Mouse (Mus musculus) lung, embryonic 16.5 days (tissue): ENCODE measurements around the gene Slit3. TPM values are rescaled to one million over a fixed set of nuclear protein-coding genes. Genes with fewer than 3 reads are reported as not detected.

Experiments used
- ATAC-seq: fragments of 200-750 bp; cut with Nextera tagmentation; 2 replicates; pipeline ENCODE4 v1.8.0; 2017; ENCODE audit warnings: low read depth, mild to moderate bottlenecking, moderate library complexity
- H3K27ac ChIP-seq: fragments of 300-500 bp; sonication (generic); 2 replicates; pipeline ENCODE4 v1.5.1; 2014; ENCODE audit warnings: mild to moderate bottlenecking, control low read depth, low read length
- H3K27me3 ChIP-seq: fragments of 300-500 bp; sonication (generic); 2 replicates; pipeline ENCODE4 v1.6.1; 2014; ENCODE audit warnings: low read depth, low read length, mixed read lengths; ENCODE audit not compliant: control insufficient read depth, insufficient read depth
- H3K36me3 ChIP-seq: fragments of 300-500 bp; sonication (generic); 2 replicates; pipeline ENCODE4 v1.6.1; 2014; ENCODE audit warnings: low read length; ENCODE audit not compliant: control insufficient read depth, insufficient read depth
- H3K4me1 ChIP-seq: fragments of 300-500 bp; sonication (generic); replicated peaks from 2 replicates; pipeline ENCODE4 v1.6.1; 2014; ENCODE audit warnings: low read length, mixed read lengths; ENCODE audit not compliant: control insufficient read depth, insufficient read depth
- H3K4me2 ChIP-seq: fragments of 300-500 bp; sonication (generic); 2 replicates; pipeline ENCODE4 v1.6.1; 2014; ENCODE audit warnings: low read depth, low read length, control low read depth
- H3K4me3 ChIP-seq: fragments of 300-500 bp; sonication (generic); 2 replicates; pipeline ENCODE4 v1.5.1; 2014; ENCODE audit warnings: mild to moderate bottlenecking, low read length, control low read depth
- H3K9ac ChIP-seq: fragments of 300-500 bp; sonication (generic); 2 replicates; pipeline ENCODE4 v1.6.1; 2014; ENCODE audit warnings: low read length, control low read depth
- H3K9me3 ChIP-seq: fragments of 300-500 bp; sonication (generic); 2 replicates; pipeline ENCODE4 v1.6.1; 2016; ENCODE audit warnings: low read length; ENCODE audit not compliant: control insufficient read depth
- WGBS: fragments of 180-500 bp; shearing (Covaris S2); extraction: QIAGEN DNeasy Blood & Tissue Kit; methylation state at CpG from one replicate; pipeline ENCODE4 v1.1.7; 2014; 5-methylcytosine and 5-hydroxymethylcytosine counted together
- polyA plus RNA-seq: library from polyadenylated mRNA; unstranded; fragments of >200 nt; fragmentation: Nextera tagmentation; extraction: Ambion mirVana; gene quantifications from 2 replicates; pipeline ENCODE4 v1.2.1, GENCODE M21; 2015

Slit3 gene
- polyA plus RNA-seq, 1 experiment from 2014 or later: 9.1 TPM

DNA sequence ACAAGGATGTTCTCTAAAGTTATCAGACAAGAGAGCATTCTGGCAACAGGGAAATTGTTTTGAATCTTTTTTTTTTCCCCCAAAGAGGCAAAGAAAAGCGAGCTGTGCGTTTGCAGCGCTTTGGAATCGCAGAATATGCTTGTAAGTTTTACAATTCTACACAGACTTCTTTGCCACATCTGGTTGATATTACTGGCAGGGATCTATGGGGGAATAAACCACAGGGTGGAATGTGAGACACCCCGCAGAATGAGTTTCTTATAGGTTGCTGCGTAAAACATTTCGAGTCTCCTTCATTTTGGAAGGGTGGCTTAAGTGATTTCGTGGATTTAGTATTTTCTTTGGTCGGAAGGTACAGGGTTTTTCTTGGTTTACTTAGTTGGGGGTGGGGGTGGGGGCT is 122.6 kb downstream of the Slit3 start:
- ATAC-seq: no peak
- Histone ChIP-seq H3K27ac (no peak overlapping the region), H3K4me2 (no peak overlapping the region), H3K4me3 (no peak overlapping the region), H3K36me3 (no peaks in the 10 kb centered on the region), H3K4me1 (no peaks in the 10 kb centered on the region; the same call in 1 of the 2 replicates), H3K27me3 (no peaks in the 10 kb centered on the region), H3K9me3 (no peaks in the 10 kb centered on the region), H3K9ac (no peak overlapping the region)
- 83% methylated on average over 9 of the region's 9 CpGs for WGBS

DNA sequence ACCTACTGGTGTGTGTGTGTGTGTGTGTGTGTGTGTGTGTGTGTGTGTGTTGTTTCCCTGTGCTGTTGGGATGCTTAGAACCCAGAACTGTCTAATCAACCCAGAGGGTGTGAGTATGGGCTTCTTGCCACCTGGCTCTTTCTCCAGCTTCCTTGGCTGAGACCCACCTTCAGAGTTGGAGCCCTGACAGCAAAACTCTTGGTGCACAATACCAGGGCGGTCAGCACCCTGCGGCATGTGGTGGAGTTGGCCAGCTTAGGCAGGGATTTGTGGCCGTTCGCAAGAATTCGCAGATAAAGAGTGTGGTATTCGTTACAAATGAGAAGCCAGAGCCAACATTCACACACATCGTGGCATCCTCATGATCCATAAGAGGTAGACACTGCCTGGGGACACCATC is 123.5 kb downstream of the Slit3 start:
- 0 out of 2 replicates have a peak, but pooled peaks have one; percentile 31 for ATAC-seq
- Histone ChIP-seq H3K36me3 (no peaks in the 10 kb centered on the region), H3K9ac (no peak overlapping the region), H3K27me3 (no peaks in the 10 kb centered on the region), H3K4me3 (no peak overlapping the region), H3K4me2 (no peak overlapping the region), H3K9me3 (no peaks in the 10 kb centered on the region), H3K4me1 (no peaks in the 10 kb centered on the region; the same call in 1 of the 2 replicates), H3K27ac (no peak overlapping the region)
- WGBS: 69% methylated on average over 7 of the region's 7 CpGs

GRCm38 (mm10) chr11:35246623-35247022 is 125.6 kb downstream of the Slit3 start:
- H3K36me3 ChIP-seq: no peaks in the 10 kb centered on the region
- H3K4me1 ChIP-seq: peaks cover 5% of the 10 kb centered on the region; the same call in 1 of the 2 replicates
- no peak overlapping the region for H3K9ac ChIP-seq
- H3K4me3 ChIP-seq: no peak overlapping the region
- no peak overlapping the region for H3K4me2 ChIP-seq
- ATAC-seq: no peak
- no peaks in the 10 kb centered on the region for H3K27me3 ChIP-seq
- no peak overlapping the region for H3K27ac ChIP-seq
- H3K9me3 ChIP-seq: no peaks in the 10 kb centered on the region
- 60% methylated on average over 3 of the region's 3 CpGs for WGBS

- no peak overlapping the region for H3K4me2 ChIP-seq
- H3K4me3 ChIP-seq: no peak overlapping the region
- H3K36me3 ChIP-seq: no peaks in the 10 kb centered on the region
- ATAC-seq: no peak
- WGBS: 62% methylated on average over 5 of the region's 5 CpGs
- peaks cover 6% of the 10 kb centered on the region; the same call in 1 of the 2 replicates for H3K4me1 ChIP-seq
- no peaks in the 10 kb centered on the region for H3K9me3 ChIP-seq
- H3K27ac ChIP-seq: no peak overlapping the region
- no peaks in the 10 kb centered on the region for H3K27me3 ChIP-seq
- no peak overlapping the region for H3K9ac ChIP-seq
Measured at GRCm38 (mm10) chr11:35248088-35248487, 127.1 kb downstream of the Slit3 start.

GRCm38 (mm10) chr11:35250871-35251418 is 129.9 kb downstream of the Slit3 start:
- Histone ChIP-seq H3K36me3 (no peaks in the 10 kb centered on the region), H3K27me3 (no peaks in the 10 kb centered on the region), H3K4me2 (no peak overlapping the region), H3K4me1 (peaks cover 6% of the 10 kb centered on the region; the same call in 1 of the 2 replicates), H3K9ac (no peak overlapping the region), H3K4me3 (no peak overlapping the region), H3K9me3 (no peaks in the 10 kb centered on the region), H3K27ac (no peak overlapping the region)
- WGBS: 25% methylated on average over 4 of the region's 4 CpGs
- no peak for ATAC-seq

DNA sequence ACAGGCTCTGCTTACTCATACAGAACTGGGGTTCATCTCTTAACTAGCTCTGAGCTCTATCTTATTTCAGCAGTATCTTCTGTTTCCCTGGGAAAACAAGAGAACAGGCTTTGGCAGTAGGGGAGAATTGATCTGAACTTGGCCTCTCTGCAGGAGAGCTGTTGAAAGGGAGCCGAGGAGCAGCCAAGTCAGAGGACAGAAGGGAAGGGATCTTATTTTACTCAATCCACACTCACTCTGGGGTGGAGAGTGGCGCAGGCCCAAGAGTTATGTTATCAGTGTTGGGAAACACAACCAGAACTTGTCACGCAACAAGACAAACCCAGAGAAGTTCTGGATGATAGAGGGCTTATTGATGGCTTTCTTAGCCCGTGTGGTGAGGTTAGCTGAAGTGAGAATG is 130.9 kb downstream of the Slit3 start:
- no peak overlapping the region for H3K4me2 ChIP-seq
- H3K4me1 ChIP-seq: peaks cover 6% of the 10 kb centered on the region; the same call in 1 of the 2 replicates
- 45% methylated on average over 4 of the region's 4 CpGs for WGBS
- no peaks in the 10 kb centered on the region for H3K27me3 ChIP-seq
- peak; percentile 85 for ATAC-seq
- no peak overlapping the region for H3K4me3 ChIP-seq
- no peak overlapping the region for H3K9ac ChIP-seq
- no peaks in the 10 kb centered on the region for H3K9me3 ChIP-seq
- no peaks in the 10 kb centered on the region for H3K36me3 ChIP-seq
- no peak overlapping the region for H3K27ac ChIP-seq

GRCm38 (mm10) chr11:35257351-35257750 is 136.3 kb downstream of the Slit3 start:
- Histone ChIP-seq H3K4me1 (peaks cover 8% of the 10 kb centered on the region), H3K27me3 (no peaks in the 10 kb centered on the region), H3K4me3 (no peak overlapping the region), H3K9ac (no peak overlapping the region), H3K27ac (no peak overlapping the region), H3K36me3 (no peaks in the 10 kb centered on the region), H3K9me3 (no peaks in the 10 kb centered on the region), H3K4me2 (no peak overlapping the region)
- 56% methylated on average over 6 of the region's 6 CpGs for WGBS
- no peak for ATAC-seq

DNA sequence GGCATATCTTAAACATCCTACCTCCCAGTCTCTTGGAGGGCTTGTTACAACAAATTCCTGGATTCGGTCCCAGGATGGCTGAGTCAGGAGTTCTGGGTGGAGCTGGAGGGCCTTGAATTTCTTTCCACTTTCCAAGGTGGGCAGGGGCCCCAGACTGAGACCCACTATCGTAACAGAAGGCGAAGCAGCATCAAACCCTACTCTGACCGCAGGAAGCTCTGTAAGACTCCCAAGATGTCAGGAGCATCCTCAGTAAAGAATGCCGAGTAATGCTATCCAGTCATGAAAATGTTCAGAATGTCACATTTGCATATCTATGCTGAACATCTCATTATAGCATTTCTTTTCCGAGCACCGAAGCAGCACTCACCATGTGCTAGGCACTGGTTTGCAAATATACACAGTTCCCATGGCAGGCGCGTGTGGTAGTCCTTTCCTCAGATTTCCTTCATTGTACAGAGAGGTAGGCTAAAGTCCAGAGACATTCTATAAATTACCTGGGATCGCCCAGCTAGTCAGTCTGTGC is 140.6 kb downstream of the Slit3 start:
- WGBS: 83% methylated on average over 10 of the region's 10 CpGs
- peaks cover 8% of the 10 kb centered on the region for H3K4me1 ChIP-seq
- no peak for ATAC-seq

DNA sequence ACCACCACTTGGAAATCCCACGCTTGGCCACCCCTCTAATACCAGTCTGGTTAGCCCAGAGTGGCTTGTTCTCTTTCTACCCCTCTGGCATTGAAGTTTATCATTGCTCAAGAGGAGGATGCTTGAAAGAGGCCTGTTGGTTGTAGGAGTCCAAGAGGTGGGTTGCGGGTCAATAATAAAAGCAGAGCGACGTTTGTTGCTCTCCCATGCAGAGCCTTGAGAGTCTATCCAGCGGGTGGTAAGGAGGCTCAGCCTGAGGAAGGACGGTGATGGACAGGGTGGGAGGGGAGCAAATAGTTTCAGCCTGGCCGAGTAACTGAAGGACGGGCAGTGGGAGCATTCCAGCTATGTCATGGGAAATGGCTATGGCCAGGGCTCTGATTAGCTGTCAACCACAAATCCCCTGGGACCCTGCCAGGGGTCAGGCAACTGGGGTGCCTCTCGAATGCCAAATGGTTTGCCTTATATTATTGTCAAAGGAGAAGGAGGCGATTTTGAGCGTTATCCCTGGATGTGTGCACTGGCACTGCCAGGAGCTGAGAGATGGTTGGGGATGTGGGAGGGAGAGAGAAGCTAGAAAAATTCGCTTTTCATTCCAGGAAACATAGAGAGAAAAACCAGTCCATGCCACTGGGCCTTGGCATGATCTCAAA is 141.4 kb downstream of the Slit3 start:
- WGBS: 57% methylated on average over 12 of the region's 12 CpGs
- Histone ChIP-seq H3K4me2 (no peak overlapping the region), H3K27me3 (no peaks in the 10 kb centered on the region), H3K4me1 (peaks cover 8% of the 10 kb centered on the region), H3K9ac (no peak overlapping the region), H3K27ac (no peak overlapping the region), H3K36me3 (no peaks in the 10 kb centered on the region), H3K9me3 (peaks cover 3% of the 10 kb centered on the region), H3K4me3 (no peak overlapping the region)
- peak; percentile 68; the same call in 1 of the 2 replicates for ATAC-seq

More for the DNA sequence above, 140.6 kb downstream of the Slit3 start:
- H3K4me2 ChIP-seq: no peak overlapping the region
- H3K9me3 ChIP-seq: peaks cover 3% of the 10 kb centered on the region
- H3K36me3 ChIP-seq: no peaks in the 10 kb centered on the region
- no peak overlapping the region for H3K4me3 ChIP-seq
- H3K9ac ChIP-seq: no peak overlapping the region
- H3K27me3 ChIP-seq: no peaks in the 10 kb centered on the region
- H3K27ac ChIP-seq: no peak overlapping the region
